Mouse (Mus musculus) right cerebral cortex, postnatal 14 days (tissue): ENCODE measurements at regions not wholly inside any gene's neighbourhood (a gene's known extent, or its start where the extent isn't known, plus 50 kb on each side); places are given as distances from the start of the nearest gene placed in this dataset.
A peak's percentile ranks its signal among the peaks of the same experiment; 100 is the strongest.

Source experiments
- DNase-seq: peaks from one replicate; pipeline ENCODE4 v3.0.0; 2022

GRCm38 (mm10) chr12:39952854-39953253 lies 85.0 kb downstream of the Arl4a start:
- DNase-seq, result no peak

GRCm38 (mm10) chr12:39951911-39952310 lies 85.9 kb downstream of the Arl4a start:
- DNase-seq, result no peak

- DNase-seq, result peak; percentile 49
These were observed 87.5 kb downstream of the Arl4a start for GRCm38 (mm10) chr12:39950270-39950801.

- DNase-seq, result no peak
These were observed 94.9 kb downstream of the Arl4a start for GRCm38 (mm10) chr12:39942910-39943309.

GRCm38 (mm10) chr12:39941162-39941561 lies 96.7 kb downstream of the Arl4a start:
- DNase-seq, result no peak

- DNase-seq, result no peak
These were observed 98.8 kb downstream of the Arl4a start for GRCm38 (mm10) chr12:39939017-39939416.

- DNase-seq, result no peak
These were observed 99.6 kb downstream of the Arl4a start for GRCm38 (mm10) chr12:39938211-39938610.

- DNase-seq, result no peak
These were observed 101.5 kb downstream of the Arl4a start for GRCm38 (mm10) chr12:39936331-39936730.

- DNase-seq, result no peak
These were observed 102.0 kb downstream of the Arl4a start for GRCm38 (mm10) chr12:39935775-39936174.

- DNase-seq, result no peak
These were observed 102.9 kb downstream of the Arl4a start for GRCm38 (mm10) chr12:39934877-39935276.

GRCm38 (mm10) chr12:39931251-39931650 lies 106.6 kb downstream of the Arl4a start:
- DNase-seq, result no peak

- DNase-seq, result no peak
These were observed 109.9 kb downstream of the Arl4a start for GRCm38 (mm10) chr12:39927902-39928301.

- DNase-seq, result no peak
These were observed 110.8 kb downstream of the Arl4a start for GRCm38 (mm10) chr12:39927014-39927413.

- DNase-seq, result no peak
These were observed 116.3 kb downstream of the Arl4a start for GRCm38 (mm10) chr12:39921481-39921880.

GRCm38 (mm10) chr12:39920466-39920913 lies 117.3 kb downstream of the Arl4a start:
- peak; percentile 42 for DNase-seq

- no peak for DNase-seq
These were observed 117.9 kb downstream of the Arl4a start for GRCm38 (mm10) chr12:39919909-39920308.

- DNase-seq, result no peak
These were observed 149.3 kb downstream of the Arl4a start for GRCm38 (mm10) chr12:39888493-39888892.

- DNase-seq, result no peak
These were observed 152.5 kb downstream of the Arl4a start for GRCm38 (mm10) chr12:39885366-39885765.

- no peak for DNase-seq
These were observed 157.5 kb downstream of the Arl4a start for GRCm38 (mm10) chr12:39880309-39880708.

- no peak for DNase-seq
These were observed 163.9 kb downstream of the Arl4a start for GRCm38 (mm10) chr12:39873917-39874316.

- DNase-seq, result no peak
These were observed 176.0 kb downstream of the Arl4a start for GRCm38 (mm10) chr12:39861797-39862196.

GRCm38 (mm10) chr12:39851610-39852009 lies 186.2 kb downstream of the Arl4a start:
- DNase-seq, result no peak

GRCm38 (mm10) chr12:39849346-39850058 lies 188.3 kb downstream of the Arl4a start:
- DNase-seq, result no peak

- no peak for DNase-seq
These were observed 197.2 kb downstream of the Arl4a start for GRCm38 (mm10) chr12:39840615-39841014.

- no peak for DNase-seq
These were observed 197.6 kb downstream of the Arl4a start for GRCm38 (mm10) chr12:39840179-39840578.
